Mouse (Mus musculus) hindbrain, embryonic 12.5 days (tissue): ENCODE measurements around the gene Gnb1. TPM values are rescaled to one million over a fixed set of nuclear protein-coding genes. Genes with fewer than 3 reads are reported as not detected.

ENCODE experiments used
- ATAC-seq: fragments of 200-750 bp; cut with Nextera tagmentation; 2 replicates; pipeline ENCODE4 v1.8.0; 2017; ENCODE audit warnings: moderate TSS enrichment; ENCODE audit not compliant: low FRiP score
- H3K27ac ChIP-seq: fragments of 300-500 bp; sonication (generic); 2 replicates; pipeline ENCODE4 v1.5.1; 2016; ENCODE audit warnings: mild to moderate bottlenecking
- H3K27me3 ChIP-seq: fragments of 300-500 bp; sonication (generic); 2 replicates; pipeline ENCODE4 v1.6.1; 2016; ENCODE audit warnings: mild to moderate bottlenecking
- H3K36me3 ChIP-seq: fragments of 300-500 bp; sonication (generic); 2 replicates; pipeline ENCODE4 v1.6.1; 2016; ENCODE audit warnings: mild to moderate bottlenecking
- H3K4me1 ChIP-seq: fragments of 300-500 bp; sonication (generic); 2 replicates; pipeline ENCODE4 v1.6.1; 2016
- H3K4me2 ChIP-seq: fragments of 300-500 bp; sonication (generic); replicated peaks from 2 replicates; pipeline ENCODE4 v1.6.1; 2016; ENCODE audit warnings: mild to moderate bottlenecking
- H3K4me3 ChIP-seq: fragments of 300-500 bp; sonication (generic); 2 replicates; pipeline ENCODE4 v1.5.1; 2016; ENCODE audit warnings: mild to moderate bottlenecking
- H3K9ac ChIP-seq: fragments of 300-500 bp; sonication (generic); 2 replicates; pipeline ENCODE4 v1.6.1; 2016; ENCODE audit warnings: mild to moderate bottlenecking, moderate library complexity
- H3K9me3 ChIP-seq: fragments of 300-500 bp; sonication (generic); replicated peaks from 2 replicates; pipeline ENCODE4 v1.6.1; 2016; ENCODE audit warnings: mild to moderate bottlenecking
- WGBS: fragments of 180-500 bp; shearing (Covaris S2); methylation state at CpG from one replicate; pipeline ENCODE4 v1.1.7; 2016; 5-methylcytosine and 5-hydroxymethylcytosine counted together
- polyA plus RNA-seq: library from polyadenylated mRNA; unstranded; fragments of >200 nt; fragmentation: Nextera tagmentation; extraction: Ambion mirVana; gene quantifications from 2 replicates; pipeline ENCODE4 v1.2.1, GENCODE M21; 2016

The Gnb1 gene
- polyA plus RNA-seq, 1 experiment from 2014 or later: 757 TPM

GRCm38 (mm10) chr4:155573155-155573554 lies 82.0 kb downstream of the Gnb1 start:
- H3K4me3 ChIP-seq: no peak overlapping the region
- no peak for ATAC-seq
- peaks cover 16% of the 10 kb centered on the region for H3K36me3 ChIP-seq
- H3K4me1 ChIP-seq: no peaks in the 10 kb centered on the region
- no peak overlapping the region for H3K27ac ChIP-seq
- 91% methylated on average over 2 of the region's 2 CpGs for WGBS
- H3K4me2 ChIP-seq: no peak overlapping the region
- H3K9me3 ChIP-seq: no peaks in the 10 kb centered on the region
- H3K9ac ChIP-seq: no peak overlapping the region
- no peaks in the 10 kb centered on the region for H3K27me3 ChIP-seq

GRCm38 (mm10) chr4:155573876-155574275 lies 82.7 kb downstream of the Gnb1 start:
- Histone ChIP-seq H3K4me3 (no peak overlapping the region), H3K36me3 (peaks cover 23% of the 10 kb centered on the region), H3K27ac (no peak overlapping the region), H3K9me3 (no peaks in the 10 kb centered on the region), H3K4me1 (no peaks in the 10 kb centered on the region), H3K9ac (no peak overlapping the region), H3K4me2 (no peak overlapping the region), H3K27me3 (no peaks in the 10 kb centered on the region)
- 97% methylated on average over 9 of the region's 9 CpGs for WGBS
- ATAC-seq: no peak

GRCm38 (mm10) chr4:155574931-155575330 lies 83.8 kb downstream of the Gnb1 start:
- no peak for ATAC-seq
- Histone ChIP-seq H3K9ac (no peak overlapping the region), H3K36me3 (peaks cover 28% of the 10 kb centered on the region), H3K4me3 (no peak overlapping the region), H3K27ac (no peak overlapping the region), H3K9me3 (no peaks in the 10 kb centered on the region), H3K4me2 (no peak overlapping the region), H3K4me1 (no peaks in the 10 kb centered on the region), H3K27me3 (no peaks in the 10 kb centered on the region)
- WGBS: 95% methylated on average over 11 of the region's 11 CpGs

- Histone ChIP-seq H3K4me3 (no peak overlapping the region), H3K9me3 (no peaks in the 10 kb centered on the region), H3K4me1 (no peaks in the 10 kb centered on the region), H3K36me3 (peaks cover 28% of the 10 kb centered on the region), H3K27ac (no peak overlapping the region), H3K9ac (no peak overlapping the region), H3K27me3 (no peaks in the 10 kb centered on the region), H3K4me2 (no peak overlapping the region)
- ATAC-seq: no peak
- WGBS: 88% methylated on average over 8 of the region's 8 CpGs
Observed at GRCm38 (mm10) chr4:155575521-155575920, 84.4 kb downstream of the Gnb1 start.

- H3K36me3 ChIP-seq: peaks cover 32% of the 10 kb centered on the region
- no peaks in the 10 kb centered on the region for H3K4me1 ChIP-seq
- ATAC-seq: no peak
- H3K4me2 ChIP-seq: no peak overlapping the region
- no peak overlapping the region for H3K9ac ChIP-seq
- H3K27ac ChIP-seq: no peak overlapping the region
- H3K27me3 ChIP-seq: no peaks in the 10 kb centered on the region
- WGBS: 92% methylated on average over 9 of the region's 9 CpGs
- H3K4me3 ChIP-seq: no peak overlapping the region
- no peaks in the 10 kb centered on the region for H3K9me3 ChIP-seq
Observed at GRCm38 (mm10) chr4:155577132-155577531, 86.0 kb downstream of the Gnb1 start.

GRCm38 (mm10) chr4:155577741-155578140 lies 86.6 kb downstream of the Gnb1 start:
- ATAC-seq: no peak
- no peak overlapping the region for H3K9ac ChIP-seq
- H3K27me3 ChIP-seq: no peaks in the 10 kb centered on the region
- H3K27ac ChIP-seq: no peak overlapping the region
- 90% methylated on average over 5 of the region's 5 CpGs for WGBS
- H3K4me3 ChIP-seq: no peak overlapping the region
- H3K4me1 ChIP-seq: no peaks in the 10 kb centered on the region
- no peak overlapping the region for H3K4me2 ChIP-seq
- peaks cover 38% of the 10 kb centered on the region for H3K36me3 ChIP-seq
- H3K9me3 ChIP-seq: no peaks in the 10 kb centered on the region

GRCm38 (mm10) chr4:155578336-155579125 lies 87.4 kb downstream of the Gnb1 start:
- no peak for ATAC-seq
- Histone ChIP-seq H3K4me2 (no peak overlapping the region), H3K9me3 (no peaks in the 10 kb centered on the region), H3K9ac (no peak overlapping the region), H3K4me1 (no peaks in the 10 kb centered on the region), H3K27me3 (no peaks in the 10 kb centered on the region), H3K4me3 (no peak overlapping the region), H3K27ac (no peak overlapping the region), H3K36me3 (peaks cover 44% of the 10 kb centered on the region)
- 90% methylated on average over 7 of the region's 7 CpGs for WGBS

GRCm38 (mm10) chr4:155580420-155580819 lies 89.3 kb downstream of the Gnb1 start:
- H3K4me1 ChIP-seq: no peaks in the 10 kb centered on the region
- no peaks in the 10 kb centered on the region for H3K9me3 ChIP-seq
- no peak overlapping the region for H3K4me3 ChIP-seq
- H3K36me3 ChIP-seq: peaks cover 61% of the 10 kb centered on the region
- H3K27ac ChIP-seq: no peak overlapping the region
- no peak overlapping the region for H3K4me2 ChIP-seq
- no peak overlapping the region for H3K9ac ChIP-seq
- no peaks in the 10 kb centered on the region for H3K27me3 ChIP-seq
- no peak for ATAC-seq
- 38% methylated on average over 1 of the region's 1 CpGs for WGBS

- Histone ChIP-seq H3K9me3 (no peaks in the 10 kb centered on the region), H3K4me2 (no peak overlapping the region), H3K4me1 (no peaks in the 10 kb centered on the region), H3K27ac (no peak overlapping the region), H3K27me3 (no peaks in the 10 kb centered on the region), H3K4me3 (no peak overlapping the region), H3K36me3 (peaks cover 72% of the 10 kb centered on the region), H3K9ac (no peak overlapping the region)
- 96% methylated on average over 6 of the region's 6 CpGs for WGBS
- no peak for ATAC-seq
Observed at GRCm38 (mm10) chr4:155582279-155582905, 91.2 kb downstream of the Gnb1 start.

GRCm38 (mm10) chr4:155589356-155589755 lies 98.2 kb downstream of the Gnb1 start:
- Histone ChIP-seq H3K27me3 (no peaks in the 10 kb centered on the region), H3K4me3 (no peak overlapping the region), H3K27ac (no peak overlapping the region), H3K4me2 (no peak overlapping the region), H3K9me3 (no peaks in the 10 kb centered on the region), H3K36me3 (peaks cover 66% of the 10 kb centered on the region), H3K9ac (no peak overlapping the region), H3K4me1 (no peaks in the 10 kb centered on the region)
- WGBS: 95% methylated on average over 5 of the region's 5 CpGs
- no peak for ATAC-seq

- H3K4me3 ChIP-seq: no peak overlapping the region
- WGBS: 90% methylated on average over 7 of the region's 7 CpGs
- H3K36me3 ChIP-seq: peaks cover 48% of the 10 kb centered on the region
- H3K9ac ChIP-seq: no peak overlapping the region
- no peak for ATAC-seq
- H3K4me2 ChIP-seq: no peak overlapping the region
- H3K4me1 ChIP-seq: no peaks in the 10 kb centered on the region
- no peaks in the 10 kb centered on the region for H3K27me3 ChIP-seq
- no peak overlapping the region for H3K27ac ChIP-seq
- H3K9me3 ChIP-seq: no peaks in the 10 kb centered on the region
Observed at GRCm38 (mm10) chr4:155591012-155591719, 100.0 kb downstream of the Gnb1 start.

GRCm38 (mm10) chr4:155593780-155594179 lies 102.6 kb downstream of the Gnb1 start:
- Histone ChIP-seq H3K4me3 (no peak overlapping the region), H3K27ac (no peak overlapping the region), H3K27me3 (no peaks in the 10 kb centered on the region), H3K36me3 (peaks cover 23% of the 10 kb centered on the region), H3K4me2 (no peak overlapping the region), H3K9me3 (no peaks in the 10 kb centered on the region; the same call in 1 of the 2 replicates), H3K9ac (no peak overlapping the region), H3K4me1 (0 out of 2 replicates have a peak, but pooled peaks cover 2% of the 10 kb centered on the region)
- ATAC-seq: no peak
- 67% methylated on average over 1 of the region's 1 CpGs for WGBS
